Mouse (Mus musculus) adrenal gland, adult (tissue): ENCODE data around the gene Prg3.

Experiments used
- DNase-seq, 2 experiments: peaks; one replicate each; pipeline ENCODE4 v3.0.0; 2022 to 2023; ENCODE audit warnings: low spot score in 1 of 2; ENCODE audit not compliant: inconsistent age in 2 of 2

Prg3 gene

GRCm38 (mm10) chr2:84980188-84980587 lies 7.8 kb upstream of the Prg3 start, which contains the start of gene Prg2:
Gene Prg2, plus strand, starts transcription at chr2:84980461.
- no peak for DNase-seq

GRCm38 (mm10) chr2:84996376-84996775 lies 8.4 kb downstream of the Prg3 start:
- DNase-seq = no peak

- DNase-seq = peak in 1 of 2 experiments; percentile 28
These were observed 11.6 kb downstream of the Prg3 start for GRCm38 (mm10) chr2:84999486-85000181.

GRCm38 (mm10) chr2:85001497-85001896 lies 13.5 kb downstream of the Prg3 start:
- DNase-seq = peak; percentile 20 to 38

GRCm38 (mm10) chr2:85002575-85002974 lies 14.6 kb downstream of the Prg3 start:
- DNase-seq = no peak

GRCm38 (mm10) chr2:85004341-85004740 lies 16.3 kb downstream of the Prg3 start:
- no peak for DNase-seq

- no peak for DNase-seq
These were observed 18.6 kb downstream of the Prg3 start for GRCm38 (mm10) chr2:85006600-85006999.

- DNase-seq = peak in 1 of 2 experiments; percentile 73
These were observed 19.7 kb downstream of the Prg3 start for GRCm38 (mm10) chr2:85007729-85008128.

- no peak for DNase-seq
These were observed 21.2 kb downstream of the Prg3 start for GRCm38 (mm10) chr2:85009212-85009611.

GRCm38 (mm10) chr2:85011906-85012604 lies 24.0 kb downstream of the Prg3 start:
- no peak for DNase-seq

GRCm38 (mm10) chr2:85012679-85013078 lies 24.7 kb downstream of the Prg3 start:
- DNase-seq = no peak

GRCm38 (mm10) chr2:85013826-85014587 lies 26.0 kb downstream of the Prg3 start:
- DNase-seq = no peak

GRCm38 (mm10) chr2:85014588-85014982 lies 26.6 kb downstream of the Prg3 start:
- no peak for DNase-seq

- peak in 1 of 2 experiments; percentile 48 for DNase-seq
These were observed 34.0 kb downstream of the Prg3 start for GRCm38 (mm10) chr2:85022043-85022442.

- no peak for DNase-seq
These were observed 38.2 kb downstream of the Prg3 start for GRCm38 (mm10) chr2:85026178-85026577.

GRCm38 (mm10) chr2:85027281-85027680 lies 39.3 kb downstream of the Prg3 start:
- no peak for DNase-seq

GRCm38 (mm10) chr2:85029897-85030296 lies 41.9 kb downstream of the Prg3 start:
- DNase-seq = no peak

GRCm38 (mm10) chr2:85030989-85031388 lies 43.0 kb downstream of the Prg3 start:
- DNase-seq = no peak

- no peak for DNase-seq
These were observed 45.1 kb downstream of the Prg3 start for GRCm38 (mm10) chr2:85033121-85033520.

GRCm38 (mm10) chr2:85034169-85034568 lies 46.2 kb downstream of the Prg3 start:
- no peak for DNase-seq

- DNase-seq = no peak
These were observed 48.6 kb downstream of the Prg3 start for GRCm38 (mm10) chr2:85036507-85037046.
